Mouse (Mus musculus) regulatory T cell (primary cell): ENCODE results near the gene Mthfd2.

ENCODE experiments used
- in situ Hi-C: fragments of 300-600 bp; cut with MboI, MseI; formaldehyde crosslinking; loops from one replicate; pipeline ENCODE4 v1.15.1; 2025; ENCODE audit warnings: high pct_unique_total_duplicates

The Mthfd2 gene

GRCm38 (mm10) chr6:83268144-83269010 lies 57.3 kb downstream of the Mthfd2 start:
- in situ Hi-C loops: loop anchor here (5.0 kb wide), 1 partner anchor 266 kb away; no protein-coding TSS in a partner anchor

DNA sequence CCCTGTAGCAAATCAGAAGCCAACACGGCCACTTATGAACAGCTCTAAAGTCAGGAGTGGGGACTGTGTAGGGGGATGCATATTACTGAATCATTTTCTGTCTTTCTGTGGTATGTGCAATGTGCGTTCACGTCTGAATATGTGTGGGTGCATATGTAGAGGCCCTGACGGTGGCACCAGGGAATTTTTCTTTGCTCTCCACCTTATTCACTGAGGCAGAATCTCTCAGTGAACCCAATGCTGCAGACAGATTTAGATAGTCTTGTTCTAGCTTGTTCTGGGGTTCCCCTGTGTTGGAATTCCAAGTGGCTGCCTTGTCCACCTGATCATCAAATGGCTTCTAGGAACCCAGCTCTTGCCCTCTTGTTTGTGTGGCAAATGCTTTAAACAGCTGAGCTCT lies 58.1 kb downstream of the Mthfd2 start:
- in situ Hi-C loops: loop anchor here (5.0 kb wide), 1 partner anchor 265 kb away; no protein-coding TSS in a partner anchor

DNA sequence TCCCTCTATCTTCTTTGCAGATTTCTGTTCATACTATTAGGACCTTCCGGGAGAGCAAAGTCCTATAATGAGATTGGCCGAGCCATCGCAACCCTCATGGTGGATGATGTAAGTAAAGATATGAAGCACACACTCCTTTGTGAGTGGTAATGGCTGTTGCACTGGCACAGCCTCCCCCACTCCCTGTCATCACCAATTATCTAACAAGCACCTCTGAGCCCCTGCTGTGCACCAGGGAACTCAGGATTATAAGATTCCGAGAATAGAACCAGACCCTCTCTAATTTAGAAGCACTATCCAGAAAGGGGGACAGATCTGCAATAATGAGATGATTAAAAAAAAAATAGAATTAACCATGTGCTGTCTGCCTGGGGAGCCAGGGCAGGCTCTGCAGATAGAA lies 60.1 kb downstream of the Mthfd2 start:
- in situ Hi-C loops: loop anchor here (5.0 kb wide), 1 partner anchor 263 kb away; no protein-coding TSS in a partner anchor

DNA sequence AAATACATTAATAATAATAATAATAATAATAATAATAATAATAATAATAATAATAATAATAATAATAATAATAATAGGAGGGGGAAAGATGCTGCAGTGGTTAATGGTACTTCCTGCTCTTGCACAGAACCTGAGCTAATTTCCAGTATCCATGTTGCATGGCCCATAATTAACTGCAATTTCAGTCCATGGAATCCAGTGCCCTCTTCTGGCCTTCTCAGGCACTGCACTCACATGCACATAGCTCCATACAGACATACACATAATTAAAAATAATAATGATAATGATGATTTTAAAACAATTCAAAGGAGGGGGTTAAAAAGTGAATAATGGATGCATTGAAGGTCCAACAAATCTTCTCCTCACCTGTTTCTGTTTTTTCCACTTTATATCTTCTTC lies 60.5 kb downstream of the Mthfd2 start:
- in situ Hi-C loops: loop anchor here (5.0 kb wide), 1 partner anchor 263 kb away; no protein-coding TSS in a partner anchor

DNA sequence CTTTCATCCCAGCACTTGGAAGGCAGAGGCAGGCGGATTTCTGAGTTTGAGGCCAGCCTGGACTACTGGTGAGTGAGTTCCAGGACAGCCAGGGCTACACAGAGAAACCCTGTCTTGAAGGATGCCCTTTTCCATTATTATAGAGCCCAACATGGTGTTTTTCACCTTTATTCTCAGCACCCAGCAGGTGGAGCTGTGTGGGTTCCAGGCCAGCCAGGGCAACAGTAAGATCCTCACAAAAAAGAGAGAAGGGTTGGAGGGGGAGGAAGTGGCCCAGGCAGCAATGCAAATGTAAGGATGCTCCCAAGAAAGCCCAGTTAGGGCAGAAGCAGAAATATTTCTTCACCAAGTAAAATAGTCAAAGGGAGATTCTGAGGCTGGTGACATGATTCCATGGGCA lies 61.2 kb downstream of the Mthfd2 start:
- in situ Hi-C loops: no loop called here
